Mouse (Mus musculus): ENCODE results near the gene Rmdn2.

Rmdn2 gene

DNA sequence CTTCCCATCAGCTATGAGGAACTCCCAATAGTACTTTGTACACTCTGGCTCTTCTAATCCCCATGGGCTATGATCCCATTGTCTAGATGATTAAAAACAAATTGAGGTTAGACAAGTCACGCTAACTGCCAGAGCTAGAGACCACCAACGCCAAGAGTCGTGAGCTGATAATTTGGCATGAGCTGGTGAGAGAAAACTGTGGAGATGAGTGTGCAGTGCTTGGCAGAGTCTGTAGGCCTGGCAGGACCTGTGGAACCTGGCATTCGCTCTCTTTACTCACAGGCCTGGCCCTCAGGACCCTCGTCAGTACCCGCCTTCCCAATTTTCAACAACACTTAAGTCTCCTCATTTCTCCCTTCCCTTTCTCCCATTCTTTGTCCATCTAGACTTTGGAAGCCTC lies 83.9 kb downstream of the Rmdn2 start:
- intact Hi-C loops (cut with DNase I), result no loop called here

DNA sequence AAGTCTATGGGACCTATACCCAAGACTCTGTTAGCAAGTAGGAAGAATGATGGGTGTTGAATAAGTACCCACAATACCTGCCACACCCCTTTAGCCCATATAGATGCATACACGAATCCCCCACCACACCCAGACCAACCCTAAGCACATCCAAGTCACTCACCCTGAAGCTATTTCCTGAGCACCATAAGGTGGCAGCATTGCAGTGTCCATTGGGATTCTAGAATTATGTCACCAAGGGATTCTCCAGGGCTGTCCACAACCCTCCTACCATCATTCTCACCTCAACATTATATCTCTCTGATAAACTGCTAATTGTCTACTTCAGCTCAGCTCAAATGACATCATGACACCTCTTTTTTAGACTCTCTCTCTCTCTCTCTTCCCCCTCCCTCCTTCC lies 87.5 kb downstream of the Rmdn2 start:
- intact Hi-C loops (cut with DNase I), result loop anchor here (1.0 kb wide), 1 partner anchor 142 kb away; no protein-coding TSS in a partner anchor

DNA sequence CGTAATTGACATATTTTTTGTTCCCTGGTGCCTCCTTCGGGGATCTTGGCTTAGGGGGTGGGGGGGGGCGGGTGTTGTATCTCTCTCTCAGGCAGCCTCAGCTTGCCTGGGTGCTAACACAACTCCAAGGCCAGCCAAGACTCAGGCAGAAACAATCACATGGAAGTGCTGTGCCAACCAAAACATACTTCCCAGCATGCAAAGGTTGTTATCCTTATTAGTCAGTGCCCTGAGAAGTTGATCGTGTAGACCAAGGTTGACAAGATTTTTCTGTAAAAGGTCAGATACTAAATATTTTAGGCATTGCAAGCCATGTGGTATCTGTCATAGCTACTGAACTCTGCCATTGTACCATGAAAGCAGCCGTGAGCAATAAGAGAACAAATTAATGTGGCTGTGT lies 89.2 kb downstream of the Rmdn2 start:
- intact Hi-C loops (cut with DNase I), result loop anchor here (10.0 kb wide), 1 partner anchor 304 kb away; no protein-coding TSS in a partner anchor

DNA sequence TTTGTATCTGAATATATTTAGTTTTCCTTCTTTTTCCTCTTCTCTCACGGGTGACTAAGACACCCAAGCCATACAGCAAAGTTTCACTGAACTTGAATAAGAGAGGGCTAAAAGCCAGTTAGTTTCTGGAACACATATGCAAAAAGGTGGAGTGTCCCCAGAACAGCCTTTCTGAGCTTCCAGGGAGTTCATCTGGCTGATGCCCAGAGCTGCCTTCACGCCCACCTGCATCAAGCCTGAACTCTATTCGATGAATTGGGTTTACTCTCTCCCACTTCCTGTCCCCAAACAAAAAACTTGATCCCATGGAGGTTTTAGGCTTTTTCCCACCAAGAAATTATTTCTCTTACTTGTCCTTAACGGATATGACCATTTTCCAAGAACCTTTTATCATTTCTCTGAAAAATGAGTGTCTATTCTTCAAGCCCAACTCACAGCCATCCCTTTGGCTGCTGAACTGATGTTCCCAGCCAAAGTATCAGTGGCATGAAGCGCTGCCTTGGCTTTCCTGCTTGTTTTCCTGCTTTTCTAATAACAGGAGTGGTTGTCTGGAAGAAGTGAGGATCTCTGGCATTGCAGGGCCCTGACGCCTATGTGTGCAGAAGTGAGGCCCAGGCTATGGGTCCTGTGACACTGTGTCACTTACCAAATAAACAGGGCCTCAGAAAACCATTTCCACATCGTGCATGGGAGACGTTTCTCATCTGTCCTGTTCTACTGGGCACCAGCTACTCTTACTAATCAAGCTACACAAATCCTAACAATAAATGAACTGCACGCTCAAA lies 94.2 kb downstream of the Rmdn2 start:
- intact Hi-C loops (cut with DNase I), result loop anchor here (10.0 kb wide), 1 partner anchor 299 kb away; no protein-coding TSS in a partner anchor

DNA sequence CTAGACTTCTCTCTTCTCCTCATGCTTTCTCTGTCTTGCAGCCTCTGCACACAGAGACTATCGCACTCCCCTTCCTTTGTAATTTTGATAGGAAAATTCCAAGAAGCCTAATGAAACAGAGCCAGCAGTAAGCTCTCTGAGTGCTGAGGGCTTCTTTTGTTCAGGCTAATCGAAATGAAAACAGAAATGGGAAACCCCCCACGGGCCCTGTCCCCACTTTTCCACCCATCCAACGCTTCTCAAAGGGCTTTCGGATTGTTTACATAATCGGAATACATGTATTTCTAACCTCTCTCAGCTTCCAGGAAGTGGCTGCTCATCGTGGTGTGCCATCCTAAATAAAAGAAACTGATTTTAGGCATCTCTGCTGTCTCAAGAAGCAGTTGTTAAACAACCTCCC lies 96.5 kb downstream of the Rmdn2 start:
- intact Hi-C loops (cut with DNase I), result loop anchor here (10.0 kb wide), 1 partner anchor 297 kb away; no protein-coding TSS in a partner anchor

DNA sequence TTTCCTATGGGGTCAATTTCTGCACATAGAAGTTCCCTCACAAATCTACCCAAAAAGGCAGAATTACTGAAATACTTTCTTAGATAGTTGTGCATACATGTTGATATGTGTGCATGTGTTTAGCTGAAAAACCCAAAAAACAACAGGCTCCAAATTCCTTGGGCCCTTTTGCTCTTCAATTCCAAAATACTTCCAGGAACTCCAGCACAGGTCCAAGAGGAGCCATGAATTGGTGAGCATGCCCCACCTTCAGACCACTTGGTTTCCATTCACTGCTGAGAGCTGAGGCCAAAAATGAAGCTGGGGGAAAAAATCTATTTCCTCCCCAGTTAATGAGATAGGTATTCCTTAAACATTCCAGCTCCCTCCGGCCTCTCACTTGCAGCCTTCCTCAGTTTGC lies 98.1 kb downstream of the Rmdn2 start:
- intact Hi-C loops (cut with DNase I), result loop anchor here (5.0 to 10.0 kb wide), 2 partner anchors 128 to 295 kb away; no protein-coding TSS in a partner anchor

DNA sequence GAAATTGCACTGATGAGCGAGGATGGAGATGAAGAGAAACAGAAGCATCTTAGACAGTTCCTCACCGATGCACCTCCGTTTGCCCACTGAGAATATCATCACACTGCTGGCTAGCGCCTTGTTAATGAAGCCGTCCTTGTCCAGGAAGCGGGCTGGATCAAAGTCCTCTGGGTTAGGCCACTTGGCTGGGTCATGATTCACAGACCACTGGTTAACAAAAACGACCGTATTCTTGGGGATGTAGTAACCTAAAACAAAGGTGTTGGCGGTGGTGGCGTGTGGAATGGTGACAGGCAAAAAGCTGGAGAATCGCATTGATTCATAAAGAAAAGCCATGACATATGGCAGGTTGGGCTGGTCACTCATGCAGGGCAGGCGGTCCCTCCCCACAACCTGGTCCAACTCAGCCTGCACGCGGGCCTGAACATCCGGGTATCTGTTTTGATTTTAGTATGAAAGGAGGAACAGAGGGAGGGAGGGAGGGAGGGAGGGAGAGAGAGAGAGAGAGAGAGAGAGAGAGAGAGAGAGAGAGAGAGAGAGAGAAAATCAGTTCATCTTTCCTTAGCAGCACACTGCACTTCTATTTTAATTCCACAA lies 98.7 kb downstream of the Rmdn2 start:
- intact Hi-C loops (cut with DNase I), result loop anchor here (5.0 kb wide), 1 partner anchor 127 kb away; no protein-coding TSS in a partner anchor

DNA sequence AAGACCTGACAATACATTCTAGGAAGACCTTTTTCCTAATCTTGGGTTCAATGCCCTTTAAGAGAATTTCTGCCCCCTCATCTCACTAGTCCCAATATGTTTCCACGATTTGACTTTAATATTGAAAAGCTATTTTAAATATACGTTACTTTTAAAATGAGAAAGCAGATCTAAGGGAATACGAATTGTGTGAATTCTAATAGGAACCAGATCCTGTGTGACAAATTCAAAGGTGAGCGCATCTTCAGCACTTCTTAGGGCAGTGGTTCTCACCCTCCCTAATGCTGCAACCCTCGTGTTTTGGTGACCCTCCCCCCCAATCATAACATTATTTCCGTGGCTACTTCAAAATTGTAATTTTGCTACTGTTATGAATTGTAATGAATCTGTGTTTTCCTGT lies 100.3 kb downstream of the Rmdn2 start:
- intact Hi-C loops (cut with DNase I), result loop anchor here (5.0 kb wide), 1 partner anchor 125 kb away; no protein-coding TSS in a partner anchor

DNA sequence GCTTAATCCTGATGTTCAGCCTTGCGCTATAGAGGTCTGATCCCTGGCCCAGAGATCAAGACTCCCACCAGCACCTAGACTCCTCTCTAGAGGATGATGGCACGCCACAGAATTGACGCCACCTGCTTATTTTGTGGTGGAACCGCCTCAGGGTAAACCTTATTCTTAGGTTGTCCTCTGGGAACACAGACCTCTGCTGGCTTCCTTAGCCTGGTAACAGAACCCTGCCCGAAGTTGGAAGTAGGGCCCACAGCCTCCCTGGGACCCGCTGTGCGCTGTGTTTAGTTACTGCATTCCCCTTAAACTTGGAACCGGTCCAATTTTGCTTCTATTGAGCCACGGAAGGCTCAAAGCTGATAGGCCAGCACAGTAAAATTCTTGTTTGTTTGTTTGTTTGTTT lies 100.9 kb downstream of the Rmdn2 start:
- intact Hi-C loops (cut with DNase I), result loop anchor here (5.0 kb wide), 1 partner anchor 125 kb away; no protein-coding TSS in a partner anchor

DNA sequence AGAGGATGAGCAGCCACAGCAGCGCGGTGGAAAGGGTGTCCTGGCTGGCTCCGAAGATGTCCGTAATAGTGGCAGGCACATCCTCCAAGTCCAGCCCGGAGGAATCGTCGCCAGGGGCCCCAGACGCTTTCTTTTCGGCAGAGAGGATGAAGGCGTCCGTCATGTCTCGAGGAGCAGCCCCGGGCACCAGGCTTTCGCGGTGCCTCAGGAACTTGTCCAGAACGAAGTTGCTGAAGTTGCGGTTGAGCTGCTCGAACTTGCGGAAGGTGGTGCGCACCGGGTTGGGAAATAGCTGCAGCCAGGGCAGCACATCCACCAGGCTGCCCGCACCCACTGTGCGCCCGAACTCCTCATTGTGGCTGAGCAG lies 101.6 kb downstream of the Rmdn2 start:
- intact Hi-C loops (cut with DNase I), result loop anchor here (5.0 kb wide), 1 partner anchor 124 kb away; no protein-coding TSS in a partner anchor

DNA sequence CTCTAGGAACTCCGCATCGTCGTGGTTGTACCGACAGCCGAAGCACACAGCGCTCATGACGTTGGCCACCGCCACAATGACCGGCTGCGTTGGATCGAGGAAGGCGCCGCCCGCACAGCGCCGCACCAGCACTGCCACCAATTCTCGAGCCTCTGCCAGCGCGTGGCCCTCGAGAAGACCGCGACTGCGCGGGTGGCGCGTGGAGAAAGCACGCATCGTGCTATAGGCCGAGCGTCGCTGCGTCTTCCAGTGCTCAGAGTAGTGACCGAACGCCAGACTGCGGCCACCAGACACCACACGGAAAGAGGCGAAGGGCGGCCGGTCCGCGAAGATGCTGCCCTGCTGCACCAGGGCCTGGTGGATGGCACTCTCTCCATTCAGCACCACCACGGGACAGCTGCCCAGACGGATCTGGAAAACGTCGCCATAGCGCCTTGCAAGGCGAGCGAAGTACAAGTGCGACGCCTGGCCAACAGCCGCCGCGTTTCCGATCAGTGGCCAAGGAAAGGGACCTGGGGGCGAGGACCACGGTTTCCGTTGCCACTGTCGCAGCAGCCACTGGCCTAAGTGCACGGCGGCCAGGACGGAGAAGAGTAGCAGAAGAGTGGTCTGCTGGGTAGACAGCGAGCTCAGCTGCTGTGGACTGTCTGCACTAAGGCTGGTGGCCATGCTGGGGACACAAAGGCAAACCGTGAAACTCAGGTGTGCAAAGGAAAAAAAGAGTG lies 102.1 kb downstream of the Rmdn2 start:
- intact Hi-C loops (cut with DNase I), result loop anchor here (5.0 kb wide), 1 partner anchor 123 kb away; no protein-coding TSS in a partner anchor

DNA sequence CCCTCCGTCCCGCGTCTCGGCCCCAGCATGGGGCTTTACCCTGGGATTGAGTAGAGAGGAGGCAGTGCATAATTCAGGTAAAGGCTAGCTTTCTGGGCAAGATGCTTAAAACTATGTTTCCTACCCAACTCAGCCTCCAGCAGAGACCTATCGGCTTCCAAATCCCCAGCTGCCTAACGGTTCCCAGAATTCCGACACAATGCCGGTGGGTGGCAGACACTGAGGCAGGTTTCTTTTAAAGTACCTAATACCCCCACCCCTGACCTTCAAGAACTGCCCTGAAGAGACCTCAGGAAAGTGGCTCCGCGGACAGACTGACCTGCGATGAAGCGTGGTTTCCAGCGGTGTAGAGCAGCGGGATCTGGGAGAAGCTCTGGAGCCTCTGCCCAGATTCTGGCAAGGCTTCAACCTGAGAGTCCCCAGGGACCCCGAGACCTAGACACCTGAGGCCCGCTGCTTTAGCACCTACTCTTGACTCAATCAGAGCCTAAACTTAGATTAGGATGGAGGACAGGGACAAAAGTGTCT lies 102.8 kb downstream of the Rmdn2 start:
- intact Hi-C loops (cut with DNase I), result loop anchor here (5.0 kb wide), 1 partner anchor 123 kb away; no protein-coding TSS in a partner anchor

DNA sequence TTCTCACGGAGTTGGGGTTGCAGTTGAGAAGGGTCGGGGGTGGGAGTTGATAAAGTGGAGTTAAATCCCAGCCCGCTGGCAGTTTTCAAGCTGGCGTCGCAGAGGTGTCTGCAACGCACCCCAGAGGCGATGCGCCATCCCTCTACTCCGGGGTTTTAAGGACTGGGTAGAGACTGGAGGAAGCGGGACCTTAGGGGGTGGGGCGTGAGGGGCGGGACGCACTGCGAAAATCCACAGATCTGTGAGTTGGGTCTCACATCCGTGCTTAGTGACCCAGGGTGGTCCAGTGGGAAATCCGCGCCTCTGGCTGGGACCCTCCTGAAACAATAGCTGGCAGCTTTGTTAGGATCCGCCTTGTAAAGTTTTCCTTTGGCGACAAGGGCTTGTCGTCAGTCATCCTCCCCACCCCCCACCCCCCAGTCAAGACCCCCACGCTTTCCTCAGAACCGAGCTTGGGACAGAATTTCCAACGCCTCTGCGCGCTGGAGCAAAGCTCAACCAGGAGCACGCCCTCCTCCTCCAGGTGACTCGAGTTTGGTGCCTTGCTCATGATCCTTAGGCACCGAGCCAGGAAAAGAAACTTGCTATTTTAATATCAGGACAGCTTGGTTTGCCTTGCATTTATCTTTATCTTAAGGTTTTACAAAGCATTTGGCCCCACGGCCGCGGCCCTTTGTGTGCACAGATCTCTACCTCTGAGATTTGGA lies 103.4 kb downstream of the Rmdn2 start, which contains the start of gene Cyp1b1:
TSS of gene Cyp1b1 (minus strand) at position 131 of the 707 bp plus-strand sequence.
- intact Hi-C loops (cut with DNase I), result loop anchor here (5.0 kb wide), 1 partner anchor 122 kb away; no protein-coding TSS in a partner anchor

DNA sequence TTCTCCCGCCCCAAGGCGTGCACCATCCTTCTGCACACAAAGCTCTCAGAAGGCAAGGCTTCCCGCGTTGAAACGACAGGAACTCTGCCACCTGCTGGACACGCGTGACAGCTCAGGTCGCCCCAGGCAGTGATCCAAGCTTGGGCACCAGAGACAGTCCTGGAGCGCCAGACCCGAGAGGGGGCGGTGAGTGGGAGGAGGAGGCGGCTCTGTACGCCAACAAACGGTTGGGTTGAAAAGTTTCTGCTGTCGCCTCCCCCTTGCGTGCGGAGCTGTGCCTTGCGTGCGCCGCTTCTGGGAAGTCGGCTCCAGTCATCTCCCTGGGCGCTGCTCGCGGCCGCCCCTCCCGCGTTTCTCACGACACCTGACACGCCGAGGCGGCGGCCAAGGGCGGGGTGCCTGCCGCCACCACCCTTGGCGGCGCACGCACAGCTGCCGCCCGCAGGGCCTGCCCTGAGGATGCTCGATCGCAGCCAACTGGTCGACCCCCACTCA lies 104.0 kb downstream of the Rmdn2 start:
- intact Hi-C loops (cut with DNase I), result no loop called here

DNA sequence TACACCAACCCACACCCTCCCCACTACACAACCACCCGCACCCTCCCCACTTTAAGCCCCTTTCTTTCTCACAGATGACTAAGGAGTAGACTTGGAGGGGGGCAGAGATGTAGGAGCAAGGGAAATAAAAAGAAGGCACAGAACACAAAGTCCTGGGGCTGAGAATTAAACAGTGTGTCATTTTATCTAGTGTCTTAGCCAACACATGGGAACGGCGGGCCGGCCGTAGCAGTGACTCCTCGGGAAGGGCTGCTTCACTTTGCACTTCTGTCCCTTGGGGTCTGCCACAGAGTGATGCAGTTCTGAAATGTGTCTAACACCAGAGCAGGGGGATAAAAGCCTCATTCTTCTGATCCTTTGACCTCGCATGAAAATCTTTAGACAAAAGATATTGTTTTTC lies 109.0 kb downstream of the Rmdn2 start:
- intact Hi-C loops (cut with DNase I), result no loop called here

DNA sequence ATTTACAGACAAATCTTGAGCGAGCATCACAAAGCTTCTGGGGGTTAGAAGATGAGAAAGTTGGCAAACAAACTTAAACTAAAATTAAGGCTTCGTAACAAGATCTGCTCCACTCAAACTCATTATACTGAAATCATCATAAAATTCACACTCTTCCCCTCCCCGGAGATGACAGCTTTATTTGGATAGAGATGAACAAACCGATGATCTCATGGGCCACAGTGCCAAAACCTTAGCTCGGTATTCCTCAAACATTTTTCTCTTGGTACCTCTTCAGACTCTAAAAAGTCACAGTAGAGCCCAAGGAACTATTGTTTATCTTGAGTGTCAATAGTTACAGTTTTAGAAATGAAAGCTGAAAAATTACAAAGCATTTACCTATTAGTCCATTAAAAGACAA lies 115.0 kb downstream of the Rmdn2 start:
- intact Hi-C loops (cut with DNase I), result no loop called here

DNA sequence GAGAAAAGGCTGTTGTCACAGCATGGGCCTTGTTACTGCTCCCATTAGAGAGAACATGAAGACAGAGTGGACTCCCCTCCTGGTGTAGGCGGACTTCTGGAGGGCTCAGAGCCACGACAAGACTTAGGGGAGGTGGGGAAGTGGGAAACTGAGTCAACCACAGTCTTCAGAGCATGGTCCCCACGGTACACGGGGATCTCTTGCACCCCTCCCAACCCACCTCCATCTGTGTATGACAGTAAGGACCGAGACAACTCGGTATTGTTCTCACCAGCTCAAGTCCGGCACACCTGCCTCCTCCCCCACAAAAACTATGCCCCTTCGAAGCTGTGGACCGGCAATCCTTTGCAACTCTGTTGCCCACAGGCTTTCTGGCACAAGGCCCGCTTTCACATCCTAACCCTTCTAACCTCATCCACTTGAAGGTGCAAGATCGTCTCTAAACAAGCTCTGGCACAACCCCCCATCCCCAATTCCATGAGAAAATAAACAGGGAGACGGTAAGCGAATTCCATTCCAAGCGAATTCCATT lies 116.5 kb downstream of the Rmdn2 start:
- intact Hi-C loops (cut with DNase I), result no loop called here

DNA sequence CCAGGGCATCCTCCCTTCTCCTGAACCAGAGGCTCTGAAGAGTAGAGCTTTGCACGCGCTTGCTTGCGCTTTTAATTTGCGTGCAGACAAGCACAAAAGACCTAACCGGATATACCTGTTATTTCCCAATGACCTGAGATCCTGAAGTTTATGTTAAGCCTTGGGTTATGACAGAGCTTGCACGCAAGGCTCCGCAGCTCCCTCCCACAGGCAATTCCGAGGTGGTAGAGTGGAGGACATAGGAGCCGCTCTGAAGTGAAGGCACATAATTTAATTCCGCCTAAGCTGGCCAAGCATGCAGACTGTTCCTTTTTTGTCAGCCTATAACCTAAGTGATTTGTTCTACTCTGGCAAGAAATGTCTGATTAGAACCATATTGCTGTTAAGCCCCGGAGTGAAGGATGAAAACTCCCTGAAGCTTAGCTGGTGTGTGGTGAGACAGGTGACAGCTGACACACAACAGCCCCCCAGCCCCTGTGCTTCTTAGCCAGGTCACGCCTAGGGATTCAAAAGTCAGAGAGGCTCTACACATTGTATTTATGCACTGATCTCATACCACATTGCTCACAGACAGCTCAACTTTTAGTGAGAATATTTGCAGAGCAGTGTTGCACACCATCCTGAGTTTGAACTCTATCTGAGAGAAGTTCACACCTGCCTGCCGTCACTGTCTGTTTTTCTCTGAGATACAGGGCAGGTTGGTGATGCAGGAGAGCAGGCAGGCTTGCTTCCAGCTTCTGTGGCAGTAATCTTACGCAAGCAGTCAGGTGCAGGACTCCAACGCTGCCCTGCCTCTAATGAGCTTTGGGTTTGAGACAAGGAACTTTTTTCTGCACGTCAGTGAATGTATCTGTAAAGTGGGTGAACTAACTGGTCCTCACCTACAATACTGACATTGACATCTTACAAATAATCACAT lies 117.2 kb downstream of the Rmdn2 start:
- intact Hi-C loops (cut with DNase I), result no loop called here

DNA sequence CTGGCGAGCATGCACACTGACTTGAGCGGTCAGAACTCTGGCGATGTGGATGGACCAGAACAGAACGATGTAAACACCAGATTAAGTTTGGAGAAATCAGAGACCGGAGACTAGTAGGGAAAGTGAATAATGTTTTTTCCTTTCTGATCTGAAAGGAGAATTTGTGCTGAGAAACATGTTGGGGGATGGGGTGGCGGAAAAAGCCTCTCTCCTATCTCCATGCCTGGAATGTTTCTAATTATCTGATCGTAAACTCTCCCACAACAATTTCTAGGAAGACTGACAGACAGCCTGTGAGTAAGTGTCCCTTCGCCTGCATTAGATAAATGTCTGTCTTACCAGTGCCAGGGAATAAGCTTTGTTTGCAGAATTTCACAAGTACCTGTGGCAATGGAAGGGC lies 119.3 kb downstream of the Rmdn2 start:
- intact Hi-C loops (cut with DNase I), result no loop called here

All from adrenal gland (tissue).